Mouse (Mus musculus) large intestine, adult 2 months (tissue): ENCODE results near the gene Dpm1. TPM values are rescaled to one million over a fixed set of nuclear protein-coding genes. Genes with fewer than 3 reads are reported as not detected.
A peak's percentile ranks its signal among the peaks of the same experiment; 100 is the strongest.

Experiments used
- DNase-seq: peaks from one replicate; pipeline ENCODE4 v3.0.0-alpha.2; 2012; ENCODE audit warnings: low read depth, low spot score
- WGBS: fragments of 180-500 bp; shearing (Covaris S2); methylation state at CpG from one replicate; pipeline ENCODE4 v1.1.7; 2018; 5-methylcytosine and 5-hydroxymethylcytosine counted together
- polyA plus RNA-seq: library from polyadenylated mRNA; depleted of rRNA; stranded (reverse); fragments of >200 nt; gene quantifications from 2 replicates; pipeline ENCODE4 v1.2.3, GENCODE M21; 2012

Gene Dpm1
- polyA plus RNA-seq, 1 experiment: 14.8 TPM

GRCm38 (mm10) chr2:168230773-168231470 lies 531 bp upstream of the Dpm1 start:
- no peak for DNase-seq
- 2% methylated on average over 105 of the region's 105 CpGs for WGBS

GRCm38 (mm10) chr2:168229116-168230025 lies 1.0 kb downstream of the Dpm1 start:
- no peak for DNase-seq
- WGBS: 12% methylated on average over 41 of the region's 41 CpGs

- no peak for DNase-seq
- 88% methylated on average over 6 of the region's 6 CpGs for WGBS
These were observed 7.1 kb downstream of the Dpm1 start for GRCm38 (mm10) chr2:168223326-168223725.

GRCm38 (mm10) chr2:168213788-168214397 lies 16.5 kb downstream of the Dpm1 start:
- 59% methylated on average over 5 of the region's 5 CpGs for WGBS
- no peak for DNase-seq

- DNase-seq: no peak
- WGBS: 95% methylated on average over 3 of the region's 3 CpGs
These were observed 22.5 kb downstream of the Dpm1 start for GRCm38 (mm10) chr2:168207883-168208282.

- DNase-seq: peak; percentile 77
- WGBS: under 1% methylated on average over 50 of the region's 89 CpGs
These were observed 23.4 kb downstream of the Dpm1 start, which contains the start of gene Adnp for GRCm38 (mm10) chr2:168206725-168207644. TSS of gene Adnp (minus strand) at chr2:168207112.

- DNase-seq: no peak
- under 1% methylated on average over 49 of the region's 49 CpGs for WGBS
These were observed 24.4 kb downstream of the Dpm1 start for GRCm38 (mm10) chr2:168205681-168206631.

GRCm38 (mm10) chr2:168205265-168205664 lies 25.1 kb downstream of the Dpm1 start:
- 2% methylated on average over 6 of the region's 6 CpGs for WGBS

GRCm38 (mm10) chr2:168204476-168204999 lies 25.9 kb downstream of the Dpm1 start:
- no peak for DNase-seq
- WGBS: 62% methylated on average over 8 of the region's 8 CpGs

More at GRCm38 (mm10) chr2:168205265-168205664, 25.1 kb downstream of the Dpm1 start:
- peak; percentile 87 for DNase-seq

GRCm38 (mm10) chr2:168200014-168200691 lies 30.2 kb downstream of the Dpm1 start:
- WGBS: 45% methylated on average over 5 of the region's 5 CpGs
- no peak for DNase-seq

GRCm38 (mm10) chr2:168199476-168199875 lies 30.9 kb downstream of the Dpm1 start:
- DNase-seq: no peak
- WGBS: 68% methylated on average over 4 of the region's 4 CpGs

GRCm38 (mm10) chr2:168198421-168198820 lies 32.0 kb downstream of the Dpm1 start:
- DNase-seq: no peak
- WGBS: 36% methylated on average over 1 of the region's 1 CpGs

GRCm38 (mm10) chr2:168195721-168196120 lies 34.7 kb downstream of the Dpm1 start:
- DNase-seq: no peak
- 14% methylated on average over 2 of the region's 2 CpGs for WGBS

- no peak for DNase-seq
- 39% methylated on average over 2 of the region's 2 CpGs for WGBS
These were observed 36.7 kb downstream of the Dpm1 start for GRCm38 (mm10) chr2:168193685-168194084.

- 69% methylated on average over 2 of the region's 2 CpGs for WGBS
- no peak for DNase-seq
These were observed 38.5 kb downstream of the Dpm1 start for GRCm38 (mm10) chr2:168191856-168192255.

- no peak for DNase-seq
- WGBS: 53% methylated on average over 7 of the region's 7 CpGs
These were observed 54.4 kb downstream of the Dpm1 start for GRCm38 (mm10) chr2:168175946-168176345.

GRCm38 (mm10) chr2:168170167-168170685 lies 60.2 kb downstream of the Dpm1 start:
- peak; percentile 83 for DNase-seq
- 14% methylated on average over 13 of the region's 13 CpGs for WGBS
